Mouse (Mus musculus) CH12.LX (cell line): ENCODE data around the gene Ube2h. TPM values are rescaled to one million over a fixed set of nuclear protein-coding genes. Genes with fewer than 3 reads are reported as not detected.

ENCODE experiments used
- DNase-seq: peaks from one replicate; pipeline ENCODE4 v3.0.0-alpha.2; 2013; ENCODE audit errors: extremely low read depth
- H3K27ac ChIP-seq: 2 replicates; pipeline ENCODE4 v1.5.1; 2012; ENCODE audit warnings: low read depth, mild to moderate bottlenecking, control low read depth, moderate library complexity; ENCODE audit not compliant: insufficient read depth
- H3K27me3 ChIP-seq: replicated peaks from 2 replicates; pipeline ENCODE3; 2012; ENCODE audit warnings: inconsistent platforms
- H3K36me3 ChIP-seq, 2 experiments: replicated peaks in 1 of 2; 2 replicates each; pipeline versions ENCODE3 to v1.6.1; 2012; ENCODE audit warnings: inconsistent platforms in 1 of 2, low read length in 1 of 2, mild to moderate bottlenecking in 1 of 2, mixed read lengths in 1 of 2, moderate library complexity in 1 of 2; ENCODE audit not compliant: control insufficient read depth in 1 of 2, insufficient read depth in 1 of 2
- H3K4me1 ChIP-seq, 2 experiments: 2 replicates each; pipeline ENCODE4 v1.6.1; 2012; ENCODE audit warnings: inconsistent platforms in 1 of 2, moderate library complexity in 1 of 2; ENCODE audit not compliant: insufficient read depth in 2 of 2, control insufficient read depth in 1 of 2
- H3K4me2 ChIP-seq: 2 replicates; pipeline ENCODE4 v1.6.1; 2012; ENCODE audit warnings: low read depth, mild to moderate bottlenecking, control low read depth; ENCODE audit not compliant: poor library complexity, insufficient read depth, severe bottlenecking
- H3K4me3 ChIP-seq, 3 experiments: fragments of 150-350 bp in 1 of 3; sonication (generic) in 1 of 3; replicated peaks in 1 of 3; 2 replicates each; pipeline versions ENCODE3 to v1.5.1; 2011 to 2012; ENCODE audit warnings: low read depth in 2 of 3, low read length in 2 of 3, mild to moderate bottlenecking in 2 of 3, moderate library complexity in 2 of 3, control low read depth in 1 of 3, improper control_type of control experiment in 1 of 3, inconsistent platforms in 1 of 3, mixed read lengths in 1 of 3; ENCODE audit not compliant: poor library complexity in 1 of 3
- H3K79me2 ChIP-seq: replicated peaks from 2 replicates; pipeline ENCODE4 v1.6.1; 2012; ENCODE audit warnings: mild to moderate bottlenecking, moderate library complexity; ENCODE audit not compliant: control insufficient read depth, poor library complexity, insufficient read depth, severe bottlenecking; ENCODE audit errors: extremely low read depth
- H3K9ac ChIP-seq: 2 replicates; pipeline ENCODE4 v1.6.1; 2012; ENCODE audit warnings: low read depth, mild to moderate bottlenecking, control low read depth, moderate library complexity; ENCODE audit not compliant: insufficient read depth
- H3K9me3 ChIP-seq: replicated peaks from 2 replicates; pipeline ENCODE3; 2012; ENCODE audit warnings: low read length, inconsistent platforms, mixed read lengths
- CHD1 ChIP-seq: IDR thresholded peaks from 2 replicates; pipeline ENCODE4 v1.6.1; 2012; ENCODE audit warnings: low read depth, low read length, improper control_type of control experiment, inconsistent platforms
- CTCF ChIP-seq, 2 experiments: IDR thresholded peaks in 1 of 2; conservative IDR thresholded peaks in 1 of 2; 2 replicates each; pipeline ENCODE4 v1.5.1; 2011 to 2012; ENCODE audit warnings: low read depth in 2 of 2, low read length in 2 of 2, improper control_type of control experiment in 1 of 2, inconsistent platforms in 1 of 2, mild to moderate bottlenecking in 1 of 2, moderate library complexity in 1 of 2
- ELF1 ChIP-seq: IDR thresholded peaks from 2 replicates; pipeline ENCODE4 v1.6.1; 2014; ENCODE audit warnings: low read depth, mild to moderate bottlenecking, inconsistent platforms, low read length, improper control_type of control experiment
- EP300 ChIP-seq: IDR thresholded peaks from 2 replicates; pipeline ENCODE4 v1.6.1; 2011; ENCODE audit warnings: low read length, improper control_type of control experiment
- ETS1 ChIP-seq: conservative IDR thresholded peaks from 2 replicates; pipeline ENCODE4 v1.6.1; 2012; ENCODE audit warnings: low read depth, mild to moderate bottlenecking, inconsistent platforms, low read length, improper control_type of control experiment, moderate library complexity
- GABPA ChIP-seq: IDR thresholded peaks from 2 replicates; pipeline ENCODE4 v1.6.1; 2012; ENCODE audit warnings: low read depth, low read length, improper control_type of control experiment, inconsistent platforms; ENCODE audit not compliant: insufficient replicate concordance
- JUN ChIP-seq: IDR thresholded peaks from 2 replicates; pipeline ENCODE4 v1.6.1; 2011; ENCODE audit warnings: low read depth, mild to moderate bottlenecking, low read length, improper control_type of control experiment, moderate library complexity; ENCODE audit not compliant: insufficient read depth
- JUND ChIP-seq: conservative IDR thresholded peaks from 2 replicates; pipeline ENCODE4 v1.6.1; 2011; ENCODE audit warnings: low read depth, low read length, improper control_type of control experiment
- KAT2A ChIP-seq: IDR thresholded peaks from 2 replicates; pipeline ENCODE4 v1.6.1; 2012; ENCODE audit warnings: low read length, improper control_type of control experiment, inconsistent platforms; ENCODE audit not compliant: insufficient replicate concordance
- MAX ChIP-seq: IDR thresholded peaks from 2 replicates; pipeline ENCODE4 v1.6.1; 2011; ENCODE audit warnings: low read length, improper control_type of control experiment
- MEF2A ChIP-seq: IDR thresholded peaks from 2 replicates; pipeline ENCODE4 v1.6.1; 2014; ENCODE audit warnings: low read depth, mild to moderate bottlenecking, inconsistent platforms, low read length, improper control_type of control experiment, borderline replicate concordance
- PAX5 ChIP-seq: IDR thresholded peaks from 2 replicates; pipeline ENCODE4 v1.6.1; 2012; ENCODE audit warnings: low read length, inconsistent platforms, mixed read lengths
- POLR2A ChIP-seq: IDR thresholded peaks from 2 replicates; pipeline ENCODE4 v1.6.1; 2011; ENCODE audit warnings: low read depth, mild to moderate bottlenecking, improper control_type of control experiment, low read length
- RAD21 ChIP-seq: IDR thresholded peaks from 2 replicates; pipeline ENCODE4 v1.6.1; 2011; ENCODE audit warnings: low read depth, mild to moderate bottlenecking, low read length, improper control_type of control experiment, moderate library complexity
- SMC3 ChIP-seq: IDR thresholded peaks from 2 replicates; pipeline ENCODE4 v1.6.1; 2011; ENCODE audit warnings: low read depth, low read length, improper control_type of control experiment
- TCF12 ChIP-seq: IDR thresholded peaks from 2 replicates; pipeline ENCODE4 v1.6.1; 2014; ENCODE audit warnings: low read depth, mild to moderate bottlenecking, inconsistent platforms, low read length, improper control_type of control experiment
- USF1 ChIP-seq: IDR thresholded peaks from 2 replicates; pipeline ENCODE4 v1.6.1; 2014; ENCODE audit warnings: low read depth, mild to moderate bottlenecking, inconsistent platforms, low read length, improper control_type of control experiment
- USF2 ChIP-seq: conservative IDR thresholded peaks from 2 replicates; pipeline ENCODE4 v1.6.1; 2011; ENCODE audit warnings: low read depth, low read length, improper control_type of control experiment
- ZC3H11A ChIP-seq: IDR thresholded peaks from 2 replicates; pipeline ENCODE4 v1.6.1; 2012; ENCODE audit warnings: low read depth, mild to moderate bottlenecking, inconsistent platforms, low read length, improper control_type of control experiment
- ZKSCAN1 ChIP-seq: IDR thresholded peaks from 2 replicates; pipeline ENCODE4 v1.6.1; 2012; ENCODE audit warnings: low read depth, inconsistent platforms, low read length, improper control_type of control experiment, borderline replicate concordance
- ZMIZ1 ChIP-seq: IDR thresholded peaks from 2 replicates; pipeline ENCODE4 v1.6.1; 2012; ENCODE audit warnings: low read depth, mild to moderate bottlenecking, inconsistent platforms, low read length, improper control_type of control experiment
- ZNF384 ChIP-seq: IDR thresholded peaks from 2 replicates; pipeline ENCODE4 v1.6.1; 2012; ENCODE audit warnings: low read depth, low read length, improper control_type of control experiment, inconsistent platforms
- dilution Hi-C: fragments of 300-500 bp; cut with MboI; formaldehyde crosslinking; loops from 2 replicates; pipeline ENCODE4 v1.14.3; 2020; ENCODE audit warnings: low sequenced_read_pairs; ENCODE audit not compliant: extremely low pct_unique_long_range_greater_than_20kb, extremely low pct_ligation_motif_present
- in situ Hi-C: fragments of 300-500 bp; cut with MboI; formaldehyde crosslinking; loops from 3 replicates; pipeline ENCODE4 v1.14.3; 2019; ENCODE audit warnings: low sequenced_read_pairs, low pct_ligation_motif_present, low pct_unique_long_range_greater_than_20kb, mixed read lengths
- polyA plus RNA-seq: library from polyadenylated mRNA; unstranded; fragments of >175 nt; gene quantifications from 2 replicates; pipeline ENCODE4 v1.2.1, GENCODE M21; 2012; ENCODE audit warnings: low read depth; ENCODE audit not compliant: insufficient read length
- total RNA-seq, 2 experiments: library from RNA; depleted of rRNA; stranded (reverse); fragments of 300-350 nt in 1 of 2; fragments of >200 nt in 1 of 2; gene quantifications; 2 replicates each; pipeline ENCODE4 v1.2.3; 2012 to 2014

The Ube2h gene
- total and polyA plus RNA-seq, 3 experiments, result 6.1 to 13.4 (median 13.4) TPM

GRCm38 (mm10) chr6:30278374-30278773, 26.0 kb downstream of the Ube2h start:
- Histone ChIP-seq H3K4me1 (peaks cover 0 to 38% of the 10 kb centered on the region in 2 experiments; a peak in 2 of 4 replicates), H3K4me2 (no peak overlapping the region), H3K9me3 (no peaks in the 10 kb centered on the region), H3K9ac (no peak overlapping the region), H3K79me2 (no peaks in the 10 kb centered on the region), H3K4me3 (no peak overlapping the region), H3K27me3 (no peaks in the 10 kb centered on the region), H3K27ac (no peak overlapping the region), H3K36me3 (peaks cover 29 to 85% of the 10 kb centered on the region in 2 experiments)
- TF ChIP-seq PAX5 (no peak), ETS1 (no peak), POLR2A (no peak), USF1 (no peak), GABPA (no peak), USF2 (no peak), SMC3 (peak; percentile 42), KAT2A (no peak), CTCF (conservative IDR thresholded peaks at IDR 0.05 in 1 of 2, IDR thresholded peaks at IDR 0.05 in 1 of 2; ENCODE audit: low read depth in 2 of 2, low read length in 2 of 2) (peak in 1 of 2 experiments; percentile 57; a peak in 2 of 4 replicates), ELF1 (no peak), MEF2A (no peak), ZMIZ1 (no peak), ZKSCAN1 (no peak), CHD1 (no peak), RAD21 (peak; percentile 50), JUND (0 out of 2 replicates have a peak, but pooled peaks have one; percentile 22), JUN (0 out of 2 replicates have a peak, but pooled peaks have one; percentile 9), MAX (no peak), ZC3H11A (no peak), EP300 (no peak)
- no peak for DNase-seq
- in situ Hi-C loops, result no loop called here
- dilution Hi-C loops, result no loop called here

- Histone ChIP-seq H3K4me1 (peaks cover 0 to 44% of the 10 kb centered on the region in 2 experiments; a peak in 2 of 4 replicates), H3K9me3 (no peaks in the 10 kb centered on the region), H3K27me3 (no peaks in the 10 kb centered on the region), H3K27ac (no peak overlapping the region), H3K4me3 (no peak overlapping the region), H3K4me2 (no peak overlapping the region), H3K79me2 (no peaks in the 10 kb centered on the region), H3K36me3 (peaks cover 24 to 85% of the 10 kb centered on the region in 2 experiments), H3K9ac (no peak overlapping the region)
- in situ Hi-C loops, result no loop called here
- dilution Hi-C loops, result no loop called here
- DNase-seq, result no peak
- TF ChIP-seq EP300, result no peak
- TF ChIP-seq POLR2A, result no peak
- no peak for TF ChIP-seq ZNF384
- no peak for TF ChIP-seq TCF12
Observed at GRCm38 (mm10) chr6:30276882-30277281, 27.5 kb downstream of the Ube2h start.
